Mouse (Mus musculus) forebrain, embryonic 11.5 days (tissue): ENCODE results near the gene Sytl5. TPM values are rescaled to one million over a fixed set of nuclear protein-coding genes. Genes with fewer than 3 reads are reported as not detected.

Source experiments
- ATAC-seq: fragments of 200-750 bp; cut with Nextera tagmentation; replicated peaks from 2 replicates; pipeline ENCODE4 v1.8.0; 2017; ENCODE audit warnings: moderate TSS enrichment; ENCODE audit not compliant: low FRiP score
- DNase-seq: peaks from one replicate; pipeline ENCODE4 v3.0.0-alpha.2; 2017; ENCODE audit warnings: low spot score
- H3K27ac ChIP-seq: fragments of 300-500 bp; sonication (generic); 2 replicates; pipeline ENCODE4 v1.5.1; 2014; ENCODE audit warnings: low read depth, low read length
- H3K27me3 ChIP-seq: fragments of 300-500 bp; sonication (generic); 2 replicates; pipeline ENCODE4 v1.6.1; 2014; ENCODE audit warnings: mild to moderate bottlenecking, low read length, mixed read lengths; ENCODE audit not compliant: control insufficient read depth, insufficient read depth
- H3K36me3 ChIP-seq: fragments of 300-500 bp; sonication (generic); 2 replicates; pipeline ENCODE4 v1.6.1; 2014; ENCODE audit warnings: mild to moderate bottlenecking, low read length, moderate library complexity, mixed read lengths; ENCODE audit not compliant: control insufficient read depth, insufficient read depth
- H3K4me1 ChIP-seq: fragments of 300-500 bp; sonication (generic); replicated peaks from 2 replicates; pipeline ENCODE4 v1.6.1; 2014; ENCODE audit warnings: low read length, mixed read lengths; ENCODE audit not compliant: control insufficient read depth, insufficient read depth
- H3K4me2 ChIP-seq: fragments of 300-500 bp; sonication (generic); 2 replicates; pipeline ENCODE4 v1.6.1; 2014; ENCODE audit warnings: low read depth, mild to moderate bottlenecking, low read length, moderate library complexity, mixed read lengths; ENCODE audit not compliant: severe bottlenecking
- H3K4me3 ChIP-seq: fragments of 300-500 bp; sonication (generic); 2 replicates; pipeline ENCODE4 v1.5.1; 2014; ENCODE audit warnings: low read depth, low read length
- H3K9ac ChIP-seq: fragments of 300-500 bp; sonication (generic); 2 replicates; pipeline ENCODE4 v1.6.1; 2014; ENCODE audit warnings: low read length
- H3K9me3 ChIP-seq: fragments of 300-500 bp; sonication (generic); 2 replicates; pipeline ENCODE4 v1.6.1; 2016; ENCODE audit warnings: low read length, mixed read lengths; ENCODE audit not compliant: control insufficient read depth
- WGBS: fragments of 180-500 bp; shearing (Covaris S2); extraction: QIAGEN DNeasy Blood & Tissue Kit; methylation state at CpG from one replicate; pipeline ENCODE4 v1.1.7; 2014; 5-methylcytosine and 5-hydroxymethylcytosine counted together
- polyA plus RNA-seq: library from polyadenylated mRNA; unstranded; fragments of >200 nt; fragmentation: Nextera tagmentation; extraction: Ambion mirVana; gene quantifications from 2 replicates; pipeline ENCODE4 v1.2.1, GENCODE M21; 2014

Gene Sytl5
- 1.5 and 1.7 TPM in 2 replicates for polyA plus RNA-seq

DNA sequence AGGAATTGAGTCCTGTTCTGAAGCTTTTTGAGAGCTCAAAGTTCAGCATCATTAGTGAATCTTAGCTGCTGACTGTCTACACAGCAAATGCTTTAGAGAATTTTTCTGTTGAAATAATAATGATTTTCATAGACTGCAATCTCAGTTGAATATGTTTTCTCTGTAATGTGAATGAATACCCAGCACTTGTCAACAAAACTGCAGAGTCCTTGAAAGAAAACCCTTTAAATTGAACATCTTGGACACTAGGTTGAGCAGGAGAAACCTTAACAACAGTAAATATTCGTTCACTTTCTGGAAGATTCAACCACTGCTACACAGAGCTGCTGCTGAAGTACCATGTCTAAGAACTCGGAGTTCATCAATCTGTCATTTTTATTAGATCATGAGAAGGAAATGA is at the start of gene Sytl5:
Gene Sytl5 (plus strand): TSS at position 301 of the 400 bp plus-strand sequence.
- ATAC-seq (no peak), DNase-seq (no peak)
- H3K4me2 ChIP-seq: no peak within 1 kb of the TSS
- WGBS: 69% methylated on average over 2 of the region's 2 CpGs
- H3K4me3 ChIP-seq: no peak within 1 kb of the TSS
- no peak within 1 kb of the TSS for H3K9ac ChIP-seq
- H3K27me3 ChIP-seq: no peaks in the 10 kb centered on the region
- no peaks in the 10 kb centered on the region for H3K36me3 ChIP-seq
- no peaks in the 10 kb centered on the region for H3K4me1 ChIP-seq
- no peaks in the 10 kb centered on the region for H3K9me3 ChIP-seq
- H3K27ac ChIP-seq: no peak within 1 kb of the TSS

DNA sequence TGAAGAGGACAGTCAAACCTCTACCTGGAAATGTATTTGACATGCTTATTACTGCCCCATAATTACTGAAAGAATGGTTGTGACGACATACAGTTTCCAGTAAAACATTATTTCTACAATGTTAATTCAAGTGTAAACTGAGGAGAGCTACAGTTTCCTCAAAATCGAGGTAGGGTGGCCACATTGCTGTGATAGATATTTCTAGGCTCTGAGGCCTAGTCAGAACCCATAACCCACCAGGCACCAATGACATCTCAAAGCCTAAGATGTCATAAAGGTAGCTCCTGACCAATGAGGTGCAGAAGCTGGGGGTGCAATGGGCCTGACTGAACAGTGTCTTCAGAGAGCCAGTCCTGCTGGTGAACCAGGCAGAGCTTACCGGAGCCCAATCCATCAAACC is 38.8 kb upstream of the Sytl5 start, which contains the start of gene Hypm:
Gene Hypm (plus strand): TSS at position 301 of the 400 bp plus-strand sequence.
- Histone ChIP-seq H3K9ac (no peak within 1 kb of the TSS), H3K4me3 (no peak within 1 kb of the TSS), H3K27me3 (no peaks in the 10 kb centered on the region), H3K4me2 (no peak within 1 kb of the TSS), H3K9me3 (no peaks in the 10 kb centered on the region), H3K4me1 (no peaks in the 10 kb centered on the region), H3K36me3 (no peaks in the 10 kb centered on the region), H3K27ac (no peak within 1 kb of the TSS)
- DNase-seq (no peak), ATAC-seq (no peak)
- WGBS: 83% methylated on average over 3 of the region's 3 CpGs

DNA sequence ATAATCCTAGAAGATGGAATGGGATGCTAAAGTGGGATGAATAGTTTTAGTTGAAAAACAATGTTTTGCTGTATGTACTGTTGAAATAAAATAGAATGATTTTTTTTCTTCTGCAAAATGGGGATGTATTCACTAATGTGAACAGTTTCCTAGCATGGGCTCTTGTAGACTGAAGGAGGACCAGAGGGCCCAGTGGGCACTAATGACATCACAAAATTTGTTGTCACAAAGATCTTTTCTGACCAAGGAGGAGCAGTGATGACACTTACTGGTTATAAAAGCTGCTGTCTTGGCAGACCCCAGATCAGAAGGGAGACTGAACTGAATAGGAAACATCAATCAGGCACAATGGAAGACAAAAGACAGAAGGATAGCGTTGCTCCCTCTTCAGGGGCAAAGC is 36.0 kb upstream of the Sytl5 start, which contains the start of gene H2al3:
Gene H2al3 (plus strand): TSS at position 301 of the 400 bp plus-strand sequence.
- Histone ChIP-seq H3K36me3 (no peaks in the 10 kb centered on the region), H3K4me1 (no peaks in the 10 kb centered on the region), H3K9me3 (no peaks in the 10 kb centered on the region), H3K4me3 (no peak within 1 kb of the TSS), H3K4me2 (no peak within 1 kb of the TSS), H3K27me3 (no peaks in the 10 kb centered on the region), H3K9ac (no peak within 1 kb of the TSS), H3K27ac (no peak within 1 kb of the TSS)
- ATAC-seq (no peak), DNase-seq (no peak)
- WGBS: 55% methylated on average over 1 of the region's 1 CpGs

GRCm38 (mm10) chrX:9861859-9862258 is 23.6 kb upstream of the Sytl5 start:
- H3K9ac ChIP-seq: no peak overlapping the region
- no peaks in the 10 kb centered on the region for H3K27me3 ChIP-seq
- ATAC-seq (no peak), DNase-seq (no peak)
- H3K4me2 ChIP-seq: no peak overlapping the region
- no peaks in the 10 kb centered on the region for H3K4me1 ChIP-seq
- no peaks in the 10 kb centered on the region for H3K9me3 ChIP-seq
- H3K4me3 ChIP-seq: no peak overlapping the region
- WGBS: 88% methylated on average over 2 of the region's 2 CpGs
- no peak overlapping the region for H3K27ac ChIP-seq
- H3K36me3 ChIP-seq: no peaks in the 10 kb centered on the region

- WGBS: 93% methylated on average over 2 of the region's 2 CpGs
- Histone ChIP-seq H3K27me3 (no peaks in the 10 kb centered on the region), H3K9me3 (no peaks in the 10 kb centered on the region), H3K4me2 (no peak overlapping the region), H3K36me3 (no peaks in the 10 kb centered on the region), H3K9ac (no peak overlapping the region), H3K4me3 (no peak overlapping the region), H3K27ac (no peak overlapping the region), H3K4me1 (no peaks in the 10 kb centered on the region)
- DNase-seq (no peak), ATAC-seq (no peak)
Observed at GRCm38 (mm10) chrX:9875519-9875918, 9.9 kb upstream of the Sytl5 start.

- no peaks in the 10 kb centered on the region for H3K36me3 ChIP-seq
- no peaks in the 10 kb centered on the region for H3K4me1 ChIP-seq
- H3K27me3 ChIP-seq: no peaks in the 10 kb centered on the region
- no peak overlapping the region for H3K9ac ChIP-seq
- H3K4me3 ChIP-seq: no peak overlapping the region
- no peaks in the 10 kb centered on the region for H3K9me3 ChIP-seq
- ATAC-seq: no peak
- H3K4me2 ChIP-seq: no peak overlapping the region
- no peak for DNase-seq
- no peak overlapping the region for H3K27ac ChIP-seq
- 70% methylated on average over 2 of the region's 2 CpGs for WGBS
Observed at GRCm38 (mm10) chrX:9909572-9909971, 24.1 kb downstream of the Sytl5 start.

DNA sequence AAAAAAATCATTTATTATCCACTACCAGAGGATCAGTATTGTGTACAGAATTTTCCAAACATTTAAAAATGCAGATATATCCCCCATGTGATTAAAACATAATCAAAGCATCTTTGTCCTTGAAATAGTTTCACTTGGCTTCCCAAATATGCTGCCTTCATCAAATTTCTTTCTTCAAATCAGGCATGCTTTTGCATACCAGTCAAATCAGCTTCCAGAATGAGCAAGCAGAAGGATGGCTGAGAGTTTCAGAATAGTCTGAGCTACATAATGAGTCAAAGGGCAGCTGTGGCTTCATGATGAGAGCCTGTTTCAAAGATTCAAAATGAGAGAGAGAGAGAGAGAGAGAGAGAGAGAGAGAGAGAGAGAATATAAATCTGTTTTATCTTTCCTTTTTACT is 48.4 kb downstream of the Sytl5 start:
- Histone ChIP-seq H3K9ac (no peak overlapping the region), H3K4me2 (no peak overlapping the region), H3K27me3 (no peaks in the 10 kb centered on the region), H3K4me1 (no peaks in the 10 kb centered on the region), H3K27ac (no peak overlapping the region), H3K4me3 (no peak overlapping the region), H3K9me3 (no peaks in the 10 kb centered on the region), H3K36me3 (no peaks in the 10 kb centered on the region)
- DNase-seq (no peak), ATAC-seq (no peak)

DNA sequence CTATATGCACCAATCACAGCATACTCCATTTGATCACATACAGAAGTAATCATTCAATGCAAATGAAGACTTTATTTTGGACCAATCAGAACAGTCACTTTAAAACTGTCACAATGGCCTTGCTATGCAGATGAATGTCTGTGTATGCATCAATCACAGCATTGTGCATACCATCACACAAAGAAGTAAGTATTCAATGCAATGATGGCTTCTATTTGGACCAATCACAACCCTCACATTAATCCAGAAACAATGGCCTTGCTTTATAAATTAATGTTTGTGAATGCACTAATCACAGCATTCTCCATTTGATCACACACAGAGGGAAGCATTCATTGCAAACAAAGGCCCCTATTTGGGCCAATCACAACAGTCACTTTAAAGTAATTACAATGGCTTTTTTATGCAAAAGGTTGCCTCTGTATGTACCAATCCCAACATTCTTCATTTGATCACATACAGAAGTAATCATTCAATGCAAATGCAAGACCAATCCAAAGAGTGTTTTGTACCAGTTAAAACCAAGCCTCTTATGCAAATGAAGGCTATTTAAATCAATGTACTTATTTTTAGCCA is 98.8 kb downstream of the Sytl5 start:
- Histone ChIP-seq H3K27ac (no peak overlapping the region), H3K4me2 (no peak overlapping the region), H3K27me3 (no peaks in the 10 kb centered on the region), H3K9me3 (no peaks in the 10 kb centered on the region), H3K9ac (no peak overlapping the region), H3K4me3 (no peak overlapping the region), H3K36me3 (no peaks in the 10 kb centered on the region), H3K4me1 (no peaks in the 10 kb centered on the region)
- ATAC-seq: peak; percentile 51; the same call in 1 of the 2 replicates
- DNase-seq: no peak

GRCm38 (mm10) chrX:10000718-10001117 is 115.3 kb downstream of the Sytl5 start:
- no peaks in the 10 kb centered on the region for H3K27me3 ChIP-seq
- ATAC-seq (no peak), DNase-seq (no peak)
- no peaks in the 10 kb centered on the region for H3K36me3 ChIP-seq
- H3K4me3 ChIP-seq: no peak overlapping the region
- no peaks in the 10 kb centered on the region for H3K4me1 ChIP-seq
- H3K9ac ChIP-seq: no peak overlapping the region
- no peak overlapping the region for H3K27ac ChIP-seq
- H3K9me3 ChIP-seq: no peaks in the 10 kb centered on the region
- no peak overlapping the region for H3K4me2 ChIP-seq
- 71% methylated on average over 1 of the region's 1 CpGs for WGBS
